ENCODE assay signal across 14 mouse cellular contexts in the genomic region with DNA sequence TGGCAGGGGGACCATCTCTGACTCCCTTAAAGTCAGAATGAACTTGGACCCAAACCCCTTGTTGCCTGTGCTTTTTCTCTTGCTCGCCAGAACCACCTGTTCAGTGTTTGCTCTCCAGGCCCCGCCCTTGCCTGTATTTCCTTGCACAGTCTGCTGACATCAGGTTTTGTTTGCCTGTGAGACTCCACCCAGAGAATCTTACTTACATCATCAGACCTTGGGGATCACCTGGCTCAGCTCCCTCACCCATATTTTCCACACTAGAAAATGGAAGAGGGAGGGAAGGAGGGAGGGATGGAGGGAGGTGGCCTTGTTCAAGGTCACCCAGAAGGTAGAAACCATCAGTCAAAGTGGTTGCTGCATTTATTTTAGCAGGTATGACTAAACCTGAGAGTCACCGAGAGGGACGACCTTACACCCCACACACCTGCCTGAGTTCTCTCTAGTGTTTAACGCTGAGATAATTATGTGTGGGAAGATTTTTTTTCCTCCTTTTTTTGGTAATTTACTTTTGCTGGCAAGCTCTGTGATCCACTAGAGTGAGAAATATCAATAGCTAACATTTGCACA. TPM values are rescaled to one million over a fixed set of nuclear protein-coding genes. Genes with fewer than 3 reads are reported as not detected.
DNase-seq lines count a peak whose midpoint lies in the region; ATAC-seq lines count a peak whose summit lies in the region.
"Had no signal": no experiment of that assay in that cellular context is flagged by ENCODE, and none has a peak within 500 bp of the region (broad histone marks: within the 10 kb centered on the region; RNA-seq: fewer than 3 reads in every experiment).

No protein-coding gene starts in this region.

- H3K4me3 ChIP-seq in neural tube, embryonic 13.5 days: no peak overlapping the region
- no peak overlapping the region for H3K4me3 ChIP-seq in hindbrain, embryonic 12.5 days
- H3K4me3 ChIP-seq in midbrain, embryonic 13.5 days (replicated peaks): no peak overlapping the region
- H3K4me3 ChIP-seq: limb, embryonic 13.5 days had no signal

- no peaks in the 10 kb centered on the region for H3K27me3 ChIP-seq in neural tube, embryonic 13.5 days
- no peaks in the 10 kb centered on the region for H3K27me3 ChIP-seq in hindbrain, embryonic 12.5 days
- no peaks in the 10 kb centered on the region for H3K27me3 ChIP-seq in midbrain, embryonic 13.5 days
- H3K27me3 ChIP-seq: limb, embryonic 13.5 days had no signal

- H3K36me3 ChIP-seq in neural tube, embryonic 13.5 days: no peaks in the 10 kb centered on the region
- no peaks in the 10 kb centered on the region for H3K36me3 ChIP-seq in hindbrain, embryonic 12.5 days
- H3K36me3 ChIP-seq in midbrain, embryonic 13.5 days: no peaks in the 10 kb centered on the region
- H3K36me3 ChIP-seq: limb, embryonic 13.5 days had no signal

- 84% methylated on average over 5 of the region's 5 CpGs for WGBS in neural tube, embryonic 13.5 days
- 79% methylated on average over 5 of the region's 5 CpGs for WGBS in hindbrain, embryonic 12.5 days
- WGBS in midbrain, embryonic 13.5 days: 83% methylated on average over 5 of the region's 5 CpGs

- ATAC-seq in neural tube, embryonic 13.5 days (ENCODE audit: low read depth): no peak
- no peak for ATAC-seq in hindbrain, embryonic 12.5 days (ENCODE audit: low FRiP score)
- ATAC-seq in midbrain, embryonic 13.5 days: no peak
- no peak for ATAC-seq in megakaryocyte progenitor cell, adult 5-6 weeks (replicated peaks; ENCODE audit: poor library complexity)

- H3K27ac ChIP-seq in neural tube, embryonic 13.5 days (replicated peaks): peak overlapping the region; percentile 88
- peak overlapping the region; percentile 85 for H3K27ac ChIP-seq in hindbrain, embryonic 12.5 days
- peak overlapping the region; percentile 86 for H3K27ac ChIP-seq in midbrain, embryonic 13.5 days
- H3K27ac ChIP-seq: limb, embryonic 13.5 days had no signal

- no peak overlapping the region for H3K9ac ChIP-seq in neural tube, embryonic 13.5 days
- no peak overlapping the region for H3K9ac ChIP-seq in hindbrain, embryonic 12.5 days
- no peak overlapping the region for H3K9ac ChIP-seq in midbrain, embryonic 13.5 days (replicated peaks)
- H3K9ac ChIP-seq: limb, embryonic 13.5 days; lung, embryonic 14.5 days had no signal

- intact Hi-C loops in gastrocnemius, postnatal 14 days (cut with DNase I; ENCODE audit: low total_unique reads): no loop called here

- H3K9me3 ChIP-seq in neural tube, embryonic 13.5 days: no peaks in the 10 kb centered on the region
- no peaks in the 10 kb centered on the region for H3K9me3 ChIP-seq in hindbrain, embryonic 12.5 days (replicated peaks)
- H3K9me3 ChIP-seq in midbrain, embryonic 13.5 days: no peaks in the 10 kb centered on the region
- H3K9me3 ChIP-seq: limb, embryonic 13.5 days had no signal

- 0 out of 2 replicates have a peak overlapping the region, but pooled peaks have one; percentile 15 for H3K4me2 ChIP-seq in neural tube, embryonic 13.5 days
- no peak overlapping the region; the same call in 1 of the 2 replicates for H3K4me2 ChIP-seq in hindbrain, embryonic 12.5 days (replicated peaks)
- H3K4me2 ChIP-seq in midbrain, embryonic 13.5 days (replicated peaks): no peak overlapping the region
- H3K4me2 ChIP-seq: limb, embryonic 13.5 days; lung, embryonic 14.5 days had no signal

- DNase-seq in neural tube, embryonic 10.5 days (ENCODE audit: extremely low spot score, low spot score): no peak
- DNase-seq in urinary bladder, postnatal 25 days (ENCODE audit: low spot score): no peak
- DNase-seq in gastrocnemius, postnatal 14 days: no peak
- DNase-seq: embryo, embryonic 11 days; kidney, adult 11 months; lung, embryonic 14.5 days; thymus, postnatal 36 days had no signal

- peaks cover 53% of the 10 kb centered on the region for H3K4me1 ChIP-seq in neural tube, embryonic 13.5 days (replicated peaks)
- peaks cover 38% of the 10 kb centered on the region for H3K4me1 ChIP-seq in hindbrain, embryonic 12.5 days
- H3K4me1 ChIP-seq in midbrain, embryonic 13.5 days (replicated peaks): peaks cover 56% of the 10 kb centered on the region

RNA-seq across cellular contexts. Expression of a gene that starts 7.4 kb away (rescaled TPM):
- polyA plus RNA-seq in neural tube, embryonic 13.5 days (2015; fragmentation: Nextera tagmentation; extraction: Ambion mirVana): 33.7 and 33.8 TPM in 2 replicates
- 13.2 and 15.4 TPM in 2 replicates for polyA plus RNA-seq in hindbrain, embryonic 12.5 days (2016; fragmentation: Nextera tagmentation; extraction: Ambion mirVana)
- 13.3 and 16.2 TPM in 2 replicates for polyA plus RNA-seq in midbrain, embryonic 13.5 days (2015; fragmentation: Nextera tagmentation; extraction: Ambion mirVana)
- total RNA-seq in megakaryocyte progenitor cell, adult 5-6 weeks (2015): not detected in 2 replicates
- total RNA-seq in megakaryocyte progenitor cell, adult 5-6 weeks (2017): not detected in 2 replicates
- total RNA-seq in gastrocnemius, postnatal 14 days (2021): 1 to 10 TPM; 2.2 to 2.8 TPM
- total RNA-seq: granulocyte monocyte progenitor cell, adult 5-6 weeks; monocyte, adult 5-6 weeks had no signal
